Mouse (Mus musculus) left cerebral cortex, adult 18-20 months (tissue): ENCODE measurements around the gene Flot2. TPM values are rescaled to one million over a fixed set of nuclear protein-coding genes. Genes with fewer than 3 reads are reported as not detected.
A peak's percentile ranks its signal among the peaks of the same experiment; 100 is the strongest.
"Not testable (repeated sequence)": the region's sequence is repeated elsewhere in the genome, so short reads cannot be mapped to it uniquely, and the experiment has no call there.

Experiments used
- DNase-seq, 2 experiments: peaks; one replicate each; pipeline ENCODE4 v3.0.0; 2021 to 2022; ENCODE audit warnings: low spot score in 2 of 2, mixed read lengths in 1 of 2
- long read RNA-seq, 2 experiments: library from polyadenylated mRNA; stranded (forward); transcript quantifications; one replicate each; pipeline ENCODE4 v2.0.0; 2021
- total RNA-seq, 2 experiments: library from RNA; stranded (reverse); gene quantifications; 2 replicates each; pipeline ENCODE4 v1.2.3; 2021

Gene Flot2
- 10 to 100 TPM; 93.0 to 93.2 TPM for total RNA-seq
- long read RNA-seq, experiment 1, transcript Flot2-201 (11 exons, 2,621 nt), result major isoform, 148 of 283 reads
- long read RNA-seq, experiment 1, transcript Flot2-202 (11 exons, 2,568 nt), result minor isoform, 61 of 283 reads
- long read RNA-seq, experiment 1, partial matches to known transcripts, result 24 of 283 reads
- long read RNA-seq, experiment 1, other reads (novel, unspliced or antisense), result 46 of 283 reads
- long read RNA-seq, experiment 2, transcript Flot2-201 (11 exons, 2,621 nt), result major isoform, 109 of 192 reads
- long read RNA-seq, experiment 2, transcript Flot2-202 (11 exons, 2,568 nt), result minor isoform, 26 of 192 reads
- long read RNA-seq, experiment 2, partial matches to known transcripts, result 21 of 192 reads
- long read RNA-seq, experiment 2, other reads (novel, unspliced or antisense), result 33 of 192 reads

GRCm38 (mm10) chr11:78037831-78038752, at the start of gene Flot2:
Flot2 (plus strand) TSS chr11:78037931.
- peak; percentile 38 to 61 for DNase-seq

GRCm38 (mm10) chr11:77989071-77989690, 48.5 kb upstream of the Flot2 start:
- peak in 1 of 2 experiments; percentile 56 for DNase-seq

GRCm38 (mm10) chr11:77995556-77995955, 42.2 kb upstream of the Flot2 start:
- DNase-seq, result no peak

GRCm38 (mm10) chr11:78006446-78006845, 31.3 kb upstream of the Flot2 start:
- DNase-seq, result no peak

- peak; percentile 73 to 82 for DNase-seq
Observed at GRCm38 (mm10) chr11:78019676-78020075, 18.1 kb upstream of the Flot2 start.

- no peak for DNase-seq
Observed at GRCm38 (mm10) chr11:78023607-78024006, 14.1 kb upstream of the Flot2 start.

- DNase-seq, result no peak
Observed at GRCm38 (mm10) chr11:78029240-78029639, 8.5 kb upstream of the Flot2 start.

GRCm38 (mm10) chr11:78030600-78030999, 7.1 kb upstream of the Flot2 start:
- DNase-seq, result no peak

GRCm38 (mm10) chr11:78031389-78031788, 6.3 kb upstream of the Flot2 start:
- DNase-seq, result no peak

- peak; percentile 79 to 88 for DNase-seq
Observed at GRCm38 (mm10) chr11:78031947-78032808, 5.6 kb upstream of the Flot2 start, which contains the start of gene Dhrs13. Dhrs13 (plus strand) TSS chr11:78032280.

GRCm38 (mm10) chr11:78032809-78033195, 4.9 kb upstream of the Flot2 start:
- no peak for DNase-seq

- DNase-seq, result no peak
Observed at GRCm38 (mm10) chr11:78033931-78034617, 3.7 kb upstream of the Flot2 start.

- no peak for DNase-seq
Observed at GRCm38 (mm10) chr11:78036791-78037190, 940 bp upstream of the Flot2 start.

GRCm38 (mm10) chr11:78040878-78041277, 3.1 kb downstream of the Flot2 start:
- no peak for DNase-seq

GRCm38 (mm10) chr11:78042290-78042870, 4.6 kb downstream of the Flot2 start:
- DNase-seq, result not testable (repeated sequence)

GRCm38 (mm10) chr11:78044758-78045251, 7.1 kb downstream of the Flot2 start:
- peak; percentile 9 to 26 for DNase-seq

- not testable (repeated sequence) for DNase-seq
Observed at GRCm38 (mm10) chr11:78048637-78049036, 10.9 kb downstream of the Flot2 start.

- DNase-seq, result no peak
Observed at GRCm38 (mm10) chr11:78053078-78053477, 15.3 kb downstream of the Flot2 start.

GRCm38 (mm10) chr11:78056946-78057345, 19.2 kb downstream of the Flot2 start:
- no peak for DNase-seq
